Mouse (Mus musculus) G1E (cell line): ENCODE results near the gene Gon4l. TPM values are rescaled to one million over a fixed set of nuclear protein-coding genes. Genes with fewer than 3 reads are reported as not detected.
A peak's percentile ranks its signal among the peaks of the same experiment; 100 is the strongest.
"Not testable (repeated sequence)": the region's sequence is repeated elsewhere in the genome, so short reads cannot be mapped to it uniquely, and the experiment has no call there.

Experiments
- ATAC-seq: 2 replicates; pipeline ENCODE4 v1.8.0; 2016; ENCODE audit warnings: mild to moderate bottlenecking; ENCODE audit not compliant: insufficient number of reproducible peaks, poor library complexity, low FRiP score, severe bottlenecking; ENCODE audit errors: extremely low read depth
- DNase-seq: peaks from one replicate; pipeline ENCODE4 v3.0.0; 2012; ENCODE audit warnings: low spot score
- H3K27me3 ChIP-seq: 2 replicates; pipeline ENCODE4 v1.6.1; 2012; ENCODE audit warnings: mild to moderate bottlenecking, low read length, inconsistent platforms; ENCODE audit not compliant: insufficient read depth
- H3K36me3 ChIP-seq: replicated peaks from 2 replicates; pipeline ENCODE3; 2012; ENCODE audit warnings: mild to moderate bottlenecking, inconsistent platforms
- H3K4me1 ChIP-seq: 2 replicates; pipeline ENCODE4 v1.6.1; 2012; ENCODE audit warnings: low read depth, low read length, inconsistent platforms, mixed read lengths; ENCODE audit not compliant: insufficient read depth
- H3K4me3 ChIP-seq: 2 replicates; pipeline ENCODE4 v1.5.1; 2012; ENCODE audit warnings: low read depth, mild to moderate bottlenecking, inconsistent platforms, low read length, moderate library complexity, mixed read lengths
- H3K9me3 ChIP-seq: replicated peaks from 2 replicates; pipeline ENCODE4 v1.6.1; 2012; ENCODE audit warnings: inconsistent platforms
- CTCF ChIP-seq: IDR thresholded peaks from 2 replicates; pipeline ENCODE4 v1.5.1; 2012; ENCODE audit warnings: low read depth, low read length, inconsistent platforms, mixed read lengths
- GATA1 ChIP-seq: IDR thresholded peaks from 2 replicates; pipeline ENCODE4 v1.6.1; 2012; ENCODE audit warnings: borderline replicate concordance, low read length, inconsistent platforms, mixed read lengths
- GATA2 ChIP-seq: IDR thresholded peaks from 2 replicates; pipeline ENCODE4 v1.6.1; 2012; ENCODE audit warnings: low read depth, low read length, inconsistent platforms, borderline replicate concordance
- POLR2AphosphoS5 ChIP-seq: IDR thresholded peaks from 2 replicates; pipeline ENCODE4 v1.6.1; 2012; ENCODE audit warnings: low read depth, low read length, inconsistent platforms; ENCODE audit not compliant: insufficient replicate concordance
- TAL1 ChIP-seq: conservative IDR thresholded peaks from 2 replicates; pipeline ENCODE4 v1.6.1; 2012; ENCODE audit warnings: low read depth, low read length, inconsistent platforms, mixed read lengths
- polyA plus RNA-seq: library from polyadenylated mRNA; stranded (reverse); fragments of >175 nt; gene quantifications from 2 replicates; pipeline ENCODE4 v1.2.3, GENCODE M21; 2012
- total RNA-seq, 2 experiments: library from RNA; stranded (forward) in 1 of 2; stranded (reverse) in 1 of 2; fragments of 200-1000 nt in 1 of 2; fragments of >200 nt in 1 of 2; fragmentation: Nextera tagmentation in 1 of 2; gene quantifications; 2 replicates each; pipeline ENCODE4 v1.2.3; 2014 to 2017

The Gon4l gene
- total RNA-seq (2014; fragmentation: Nextera tagmentation) = 42.9 and 45.1 TPM in 2 replicates
- 36.2 and 36.3 TPM in 2 replicates for total RNA-seq (2017)
- polyA plus RNA-seq = 13.3 and 18.7 TPM in 2 replicates

GRCm38 (mm10) chr3:88834951-88835491, at the start of gene Gon4l:
Gene Gon4l, plus strand, starts transcription at chr3:88835231.
- Histone ChIP-seq H3K4me1 (peaks cover 14% of the 10 kb centered on the region), H3K4me3 (peak within 1 kb of the TSS; percentile 70), H3K36me3 (peaks cover 14% of the 10 kb centered on the region)
- H3K9me3 ChIP-seq, H3K27me3 ChIP-seq, DNase-seq: not testable (repeated sequence)
- ATAC-seq = peak; percentile 76

GRCm38 (mm10) chr3:88786323-88786722, 48.7 kb upstream of the Gon4l start:
- H3K4me3 ChIP-seq, H3K4me1 ChIP-seq, H3K27me3 ChIP-seq, ATAC-seq, DNase-seq, H3K9me3 ChIP-seq: not testable (repeated sequence)
- peaks cover 17% of the 10 kb centered on the region for H3K36me3 ChIP-seq

- not testable (repeated sequence) for DNase-seq, H3K27me3 ChIP-seq, H3K9me3 ChIP-seq, H3K4me1 ChIP-seq, H3K4me3 ChIP-seq, ATAC-seq
- H3K36me3 ChIP-seq = peaks cover 17% of the 10 kb centered on the region
Measured at GRCm38 (mm10) chr3:88786805-88787204, 48.2 kb upstream of the Gon4l start.

- not testable (repeated sequence) for DNase-seq, H3K9me3 ChIP-seq, H3K4me3 ChIP-seq, H3K4me1 ChIP-seq, ATAC-seq, H3K27me3 ChIP-seq
- peaks cover 17% of the 10 kb centered on the region for H3K36me3 ChIP-seq
Measured at GRCm38 (mm10) chr3:88788033-88788432, 47.0 kb upstream of the Gon4l start.

GRCm38 (mm10) chr3:88797507-88797906, 37.5 kb upstream of the Gon4l start:
- ATAC-seq, H3K4me1 ChIP-seq, H3K4me3 ChIP-seq, H3K9me3 ChIP-seq, H3K36me3 ChIP-seq, DNase-seq, H3K27me3 ChIP-seq: not testable (repeated sequence)

- TF ChIP-seq GATA1 (no peak), POLR2AphosphoS5 (no peak), TAL1 (no peak), GATA2 (no peak)
- no peaks in the 10 kb centered on the region for H3K27me3 ChIP-seq
- ATAC-seq (no peak), DNase-seq (no peak)
- H3K9me3 ChIP-seq = no peaks in the 10 kb centered on the region
- H3K4me1 ChIP-seq = no peaks in the 10 kb centered on the region
- peaks cover 20% of the 10 kb centered on the region for H3K36me3 ChIP-seq
- H3K4me3 ChIP-seq = no peak overlapping the region
Measured at GRCm38 (mm10) chr3:88803910-88804540, 31.0 kb upstream of the Gon4l start.

- no peak for ATAC-seq
- no peaks in the 10 kb centered on the region for H3K9me3 ChIP-seq
- no peak overlapping the region for H3K4me3 ChIP-seq
- H3K27me3 ChIP-seq = no peaks in the 10 kb centered on the region
- H3K4me1 ChIP-seq = no peaks in the 10 kb centered on the region
- DNase-seq = no peak
- H3K36me3 ChIP-seq = peaks cover 29% of the 10 kb centered on the region
- no peak for TF ChIP-seq GATA2
- no peak for TF ChIP-seq TAL1
- no peak for TF ChIP-seq POLR2AphosphoS5
- TF ChIP-seq GATA1 = no peak
- TF ChIP-seq CTCF = no peak
Measured at GRCm38 (mm10) chr3:88825710-88826109, 9.3 kb upstream of the Gon4l start.

- no peak for ATAC-seq
- Histone ChIP-seq H3K4me1 (0 out of 2 replicates have a peak, but pooled peaks cover 3% of the 10 kb centered on the region), H3K27me3 (no peaks in the 10 kb centered on the region), H3K36me3 (peaks cover 25% of the 10 kb centered on the region), H3K4me3 (no peak overlapping the region), H3K9me3 (no peaks in the 10 kb centered on the region)
- TF ChIP-seq POLR2AphosphoS5 (no peak), GATA2 (no peak), GATA1 (no peak), CTCF (no peak), TAL1 (no peak)
- DNase-seq = no peak
Measured at GRCm38 (mm10) chr3:88827231-88827630, 7.8 kb upstream of the Gon4l start.

- ATAC-seq, DNase-seq, H3K27me3 ChIP-seq, H3K4me1 ChIP-seq, H3K9me3 ChIP-seq, H3K4me3 ChIP-seq: not testable (repeated sequence)
- H3K36me3 ChIP-seq = peaks cover 10% of the 10 kb centered on the region
Measured at GRCm38 (mm10) chr3:88831177-88832121, 3.6 kb upstream of the Gon4l start.

GRCm38 (mm10) chr3:88832388-88832787, 2.6 kb upstream of the Gon4l start:
- not testable (repeated sequence) for H3K9me3 ChIP-seq, H3K4me3 ChIP-seq, H3K27me3 ChIP-seq, H3K4me1 ChIP-seq, DNase-seq, H3K36me3 ChIP-seq
- ATAC-seq = peak; percentile 17; the same call in 1 of the 2 replicates
